Comparison of ENCODE assay signal across 7 mouse cellular contexts in genomic region chr3:95042838-95043229, GRCm38 (mm10). TPM values are rescaled to one million over a fixed set of nuclear protein-coding genes. Genes with fewer than 3 reads are reported as not detected.
DNase-seq lines count a peak whose midpoint lies in the region; ATAC-seq and TF ChIP-seq lines count a peak whose summit lies in the region.

No protein-coding gene starts in this region.

- H3K4me1 ChIP-seq in neural tube, embryonic 11.5 days (ENCODE audit: control insufficient read depth, insufficient read depth, low read length) = peaks cover 5% of the 10 kb centered on the region
- H3K4me1 ChIP-seq in embryonic fibroblast, embryonic 13.5 days (ENCODE audit: control insufficient read depth, insufficient read depth, low read length) = peaks cover 8% of the 10 kb centered on the region
- peaks cover 17% of the 10 kb centered on the region for H3K4me1 ChIP-seq in limb, embryonic 12.5 days (replicated peaks)
- peaks cover 21% of the 10 kb centered on the region for H3K4me1 ChIP-seq in neural tube, embryonic 15.5 days

- peak; percentile 38 for ATAC-seq in neural tube, embryonic 11.5 days (ENCODE audit: insufficient read depth, low FRiP score, low TSS enrichment)
- ATAC-seq in limb, embryonic 12.5 days (ENCODE audit: insufficient number of reproducible peaks, insufficient read depth, low FRiP score, low TSS enrichment, low read depth) = peak; percentile 61
- peak; percentile 70 for ATAC-seq in neural tube, embryonic 15.5 days (ENCODE audit: low FRiP score)

- no peak overlapping the region for H3K27ac ChIP-seq in neural tube, embryonic 11.5 days (ENCODE audit: low read depth, low read length)
- H3K27ac ChIP-seq in embryonic fibroblast, embryonic 13.5 days (ENCODE audit: insufficient read depth, low read length) = peak overlapping the region; percentile 19; the same call in 1 of the 2 replicates
- peak overlapping the region; percentile 62; the same call in 1 of the 2 replicates for H3K27ac ChIP-seq in limb, embryonic 12.5 days
- peak overlapping the region; percentile 68 for H3K27ac ChIP-seq in neural tube, embryonic 15.5 days (replicated peaks)

- H3K9ac ChIP-seq in neural tube, embryonic 11.5 days (ENCODE audit: low read length) = no peak overlapping the region
- H3K9ac ChIP-seq in limb, embryonic 12.5 days (replicated peaks) = peak overlapping the region; percentile 76; the same call in 1 of the 2 replicates
- H3K9ac ChIP-seq in neural tube, embryonic 15.5 days (replicated peaks) = peak overlapping the region; percentile 86; the same call in 1 of the 2 replicates

- TF ChIP-seq POLR2A in embryonic fibroblast, embryonic 13.5 days (IDR thresholded peaks at IDR 0.05; ENCODE audit: low read depth, low read length) = no peak

- no peak for DNase-seq in neural tube, embryonic 11.5 days (ENCODE audit: low spot score)
- DNase-seq in neural tube, embryonic 10.5 days (ENCODE audit: extremely low spot score, low spot score) = no peak
- DNase-seq in right cerebral cortex, postnatal 14 days = no peak
- no peak for DNase-seq in frontal cortex, adult 2 months (ENCODE audit: extremely low spot score in 1 of 2, low spot score in 1 of 2)

- no peak for TF ChIP-seq CTCF in embryonic fibroblast, embryonic 13.5 days (IDR thresholded peaks at IDR 0.05; ENCODE audit: borderline replicate concordance, insufficient read depth, low read length)

- H3K4me2 ChIP-seq in neural tube, embryonic 11.5 days (ENCODE audit: low read depth) = peak overlapping the region; percentile 39
- peak overlapping the region; percentile 67 for H3K4me2 ChIP-seq in limb, embryonic 12.5 days
- H3K4me2 ChIP-seq in neural tube, embryonic 15.5 days = peak overlapping the region; percentile 59

- H3K27me3 ChIP-seq in neural tube, embryonic 11.5 days (ENCODE audit: control insufficient read depth, insufficient read depth, low read length) = no peaks in the 10 kb centered on the region
- no peaks in the 10 kb centered on the region for H3K27me3 ChIP-seq in limb, embryonic 12.5 days
- H3K27me3 ChIP-seq in neural tube, embryonic 15.5 days (replicated peaks) = no peaks in the 10 kb centered on the region

- peak overlapping the region; percentile 69 for H3K4me3 ChIP-seq in neural tube, embryonic 11.5 days (ENCODE audit: low read depth, low read length)
- H3K4me3 ChIP-seq in embryonic fibroblast, embryonic 13.5 days (ENCODE audit: insufficient read depth, low read length) = no peak overlapping the region
- H3K4me3 ChIP-seq in limb, embryonic 12.5 days (replicated peaks) = peak overlapping the region; percentile 77
- peak overlapping the region; percentile 93 for H3K4me3 ChIP-seq in neural tube, embryonic 15.5 days (replicated peaks)

- no peaks in the 10 kb centered on the region; the same call in 1 of the 2 replicates for H3K36me3 ChIP-seq in neural tube, embryonic 11.5 days (ENCODE audit: control insufficient read depth, insufficient read depth, low read length)
- peaks cover 17% of the 10 kb centered on the region for H3K36me3 ChIP-seq in limb, embryonic 12.5 days
- H3K36me3 ChIP-seq in neural tube, embryonic 15.5 days = peaks cover 7% of the 10 kb centered on the region

- 31% methylated on average over 7 of the region's 7 CpGs for WGBS in neural tube, embryonic 11.5 days
- 29% methylated on average over 7 of the region's 7 CpGs for WGBS in limb, embryonic 12.5 days
- WGBS in neural tube, embryonic 15.5 days = 27% methylated on average over 7 of the region's 7 CpGs

- H3K9me3 ChIP-seq in neural tube, embryonic 11.5 days (ENCODE audit: control insufficient read depth, low read length) = no peaks in the 10 kb centered on the region
- no peaks in the 10 kb centered on the region for H3K9me3 ChIP-seq in limb, embryonic 12.5 days
- no peaks in the 10 kb centered on the region for H3K9me3 ChIP-seq in neural tube, embryonic 15.5 days (replicated peaks)

RNA-seq across cellular contexts. Expression of gene Psmd4, which starts 0.4 kb away (rescaled TPM):
- 315 and 321 TPM in 2 replicates for polyA plus RNA-seq in neural tube, embryonic 11.5 days (2014; fragmentation: Nextera tagmentation; extraction: Ambion mirVana)
- 234 and 248 TPM in 2 replicates for polyA plus RNA-seq in embryonic fibroblast, embryonic 13.5 days (2011; ENCODE audit: insufficient read length, low read depth, missing spikeins)
- 306 and 310 TPM in 2 replicates for polyA plus RNA-seq in limb, embryonic 12.5 days (2016; fragmentation: Nextera tagmentation; extraction: Ambion mirVana)
- polyA plus RNA-seq in neural tube, embryonic 15.5 days (2015; fragmentation: Nextera tagmentation; extraction: Ambion mirVana) = 264 and 266 TPM in 2 replicates
- polyA plus RNA-seq in frontal cortex, adult 2 months (2012; rRNA removed) = 219 and 229 TPM in 2 replicates

RNA-seq across cellular contexts. Expression of gene Zfp687, which starts 27.6 kb away (rescaled TPM):
- polyA plus RNA-seq in neural tube, embryonic 11.5 days (2014; fragmentation: Nextera tagmentation; extraction: Ambion mirVana) = 27.6 and 32.8 TPM in 2 replicates
- polyA plus RNA-seq in embryonic fibroblast, embryonic 13.5 days (2011; ENCODE audit: insufficient read length, low read depth, missing spikeins) = 18.4 and 20.2 TPM in 2 replicates
- 34.7 and 35.0 TPM in 2 replicates for polyA plus RNA-seq in limb, embryonic 12.5 days (2016; fragmentation: Nextera tagmentation; extraction: Ambion mirVana)
- polyA plus RNA-seq in neural tube, embryonic 15.5 days (2015; fragmentation: Nextera tagmentation; extraction: Ambion mirVana) = 16.6 and 17.7 TPM in 2 replicates
- polyA plus RNA-seq in frontal cortex, adult 2 months (2012; rRNA removed) = 18.4 and 20.9 TPM in 2 replicates
